Mouse (Mus musculus): Measurements from ENCODE around the gene Uqcrc2.
A peak's percentile ranks its signal among the peaks of the same experiment; 100 is the strongest.

- TF ChIP-seq POLR2A (IDR thresholded peaks at IDR 0.05; ENCODE audit: low read depth, low read length) (no peak), CTCF (conservative IDR thresholded peaks at IDR 0.05 in 1 of 2, IDR thresholded peaks at IDR 0.05 in 1 of 2; ENCODE audit: low read depth in 2 of 2, low read length in 2 of 2) (no peak), UBTF (IDR thresholded peaks at IDR 0.05; ENCODE audit: low read depth, low read length) (no peak), POLR2AphosphoS2 (IDR thresholded peaks at IDR 0.05; ENCODE audit: low read depth, low read length) (no peak), NELFE (IDR thresholded peaks at IDR 0.05; ENCODE audit: low read depth, low read length) (no peak), MXI1 (IDR thresholded peaks at IDR 0.05; ENCODE audit: low read depth, low read length) (0 out of 2 replicates have a peak, but pooled peaks have one; percentile 15)
These were observed 845 bp downstream of the Uqcrc2 start for GRCm38 (mm10) chr7:120635821-120636220.
